Mouse (Mus musculus) stomach, embryonic 16.5 days (tissue): ENCODE results near the gene Lrrc9. TPM values are rescaled to one million over a fixed set of nuclear protein-coding genes. Genes with fewer than 3 reads are reported as not detected.

Experiments
- ATAC-seq: fragments of 200-750 bp; cut with Nextera tagmentation; 2 replicates; pipeline ENCODE4 v1.8.0; 2017; ENCODE audit warnings: moderate number of reproducible peaks, moderate TSS enrichment; ENCODE audit not compliant: insufficient read depth, low FRiP score
- H3K27ac ChIP-seq: fragments of 300-500 bp; sonication (generic); 2 replicates; pipeline ENCODE4 v1.5.1; 2014; ENCODE audit warnings: low read length
- H3K27me3 ChIP-seq: fragments of 300-500 bp; sonication (generic); 2 replicates; pipeline ENCODE4 v1.6.1; 2014; ENCODE audit warnings: low read length, control low read depth, mixed read lengths; ENCODE audit not compliant: control insufficient read depth, insufficient read depth
- H3K36me3 ChIP-seq: fragments of 300-500 bp; sonication (generic); 2 replicates; pipeline ENCODE4 v1.6.1; 2014; ENCODE audit warnings: low read length; ENCODE audit not compliant: control insufficient read depth, insufficient read depth
- H3K4me1 ChIP-seq: fragments of 300-500 bp; sonication (generic); 2 replicates; pipeline ENCODE4 v1.6.1; 2014; ENCODE audit warnings: low read length, control low read depth, mixed read lengths; ENCODE audit not compliant: control insufficient read depth, insufficient read depth
- H3K4me2 ChIP-seq: fragments of 300-500 bp; sonication (generic); 2 replicates; pipeline ENCODE4 v1.6.1; 2014; ENCODE audit warnings: low read depth, low read length, mixed read lengths
- H3K4me3 ChIP-seq: fragments of 300-500 bp; sonication (generic); replicated peaks from 2 replicates; pipeline ENCODE4 v1.5.1; 2014; ENCODE audit warnings: mild to moderate bottlenecking, low read length
- H3K9ac ChIP-seq: fragments of 300-500 bp; sonication (generic); 2 replicates; pipeline ENCODE4 v1.6.1; 2014; ENCODE audit warnings: low read length
- H3K9me3 ChIP-seq: fragments of 300-500 bp; sonication (generic); replicated peaks from 2 replicates; pipeline ENCODE4 v1.6.1; 2016; ENCODE audit warnings: low read length, control low read depth; ENCODE audit not compliant: control insufficient read depth
- WGBS: fragments of 180-500 bp; shearing (Covaris S2); extraction: QIAGEN DNeasy Blood & Tissue Kit; methylation state at CpG from one replicate; pipeline ENCODE4 v1.1.7; 2014; 5-methylcytosine and 5-hydroxymethylcytosine counted together
- polyA plus RNA-seq: library from polyadenylated mRNA; unstranded; fragments of >200 nt; fragmentation: Nextera tagmentation; extraction: Ambion mirVana; gene quantifications from 2 replicates; pipeline ENCODE4 v1.2.1, GENCODE M21; 2015

Lrrc9 gene
- polyA plus RNA-seq, 1 experiment from 2014 or later, result 0.12 TPM

DNA sequence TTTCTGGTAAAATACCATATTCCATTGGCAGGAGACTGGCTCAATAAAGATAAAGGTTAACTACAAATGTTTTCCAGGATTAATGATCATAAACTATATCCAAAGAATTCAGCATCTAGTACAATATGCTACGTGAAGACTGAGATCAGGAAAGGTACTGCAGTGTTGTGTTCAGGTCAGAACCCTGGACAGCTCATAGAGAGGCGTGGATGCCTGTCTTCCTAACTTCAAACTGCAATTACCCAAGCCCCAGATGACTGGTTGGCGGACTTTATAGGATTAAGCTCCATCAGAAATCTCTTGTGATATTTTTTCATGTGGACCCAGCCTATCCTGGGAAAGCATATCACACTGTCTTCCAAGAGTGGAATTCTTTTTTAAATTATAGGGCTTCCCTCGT lies 19.0 kb upstream of the Lrrc9 start:
- no peak overlapping the region for H3K4me3 ChIP-seq
- no peaks in the 10 kb centered on the region for H3K9me3 ChIP-seq
- no peaks in the 10 kb centered on the region for H3K4me1 ChIP-seq
- no peak for ATAC-seq
- H3K27me3 ChIP-seq, result no peaks in the 10 kb centered on the region
- WGBS, result 41% methylated on average over 4 of the region's 4 CpGs
- no peaks in the 10 kb centered on the region for H3K36me3 ChIP-seq
- H3K9ac ChIP-seq, result no peak overlapping the region
- H3K4me2 ChIP-seq, result no peak overlapping the region
- H3K27ac ChIP-seq, result no peak overlapping the region

- H3K4me1 ChIP-seq, result no peaks in the 10 kb centered on the region
Observed at GRCm38 (mm10) chr12:72427722-72428126, 13.9 kb upstream of the Lrrc9 start.

DNA sequence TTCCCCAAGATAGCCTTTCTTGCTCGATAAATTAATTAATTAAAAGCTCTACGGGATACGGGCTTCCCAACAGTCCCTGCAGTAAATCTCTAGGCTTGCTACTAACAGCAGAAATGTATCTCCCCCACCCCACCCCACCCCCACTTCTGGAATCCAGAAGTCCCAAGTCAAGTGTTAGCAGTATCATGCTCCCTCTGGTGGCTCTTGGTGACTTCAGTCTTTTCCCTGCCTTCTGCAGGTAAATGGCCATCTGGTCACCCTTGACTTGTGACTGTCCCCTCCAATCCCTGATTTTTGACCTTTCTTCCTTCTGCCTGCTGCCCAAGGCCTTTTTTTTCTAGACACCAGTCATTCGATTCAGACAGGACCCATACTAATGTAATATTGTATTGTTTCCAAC lies 9.5 kb upstream of the Lrrc9 start:
- WGBS, result 83% methylated on average over 4 of the region's 4 CpGs
- ATAC-seq, result no peak

More at GRCm38 (mm10) chr12:72427722-72428126, 13.9 kb upstream of the Lrrc9 start:
- Histone ChIP-seq H3K27ac (no peak overlapping the region), H3K4me3 (no peak overlapping the region), H3K9me3 (no peaks in the 10 kb centered on the region), H3K36me3 (no peaks in the 10 kb centered on the region), H3K27me3 (no peaks in the 10 kb centered on the region), H3K9ac (no peak overlapping the region), H3K4me2 (no peak overlapping the region)
- ATAC-seq, result no peak
- WGBS, result 25% methylated on average over 11 of the region's 11 CpGs

GRCm38 (mm10) chr12:72433241-72433865 lies 8.3 kb upstream of the Lrrc9 start:
- Histone ChIP-seq H3K4me1 (no peaks in the 10 kb centered on the region), H3K4me2 (no peak overlapping the region), H3K4me3 (no peak overlapping the region), H3K27me3 (no peaks in the 10 kb centered on the region), H3K36me3 (no peaks in the 10 kb centered on the region), H3K9me3 (no peaks in the 10 kb centered on the region), H3K27ac (no peak overlapping the region), H3K9ac (no peak overlapping the region)
- ATAC-seq, result no peak
- 68% methylated on average over 9 of the region's 9 CpGs for WGBS

More for the DNA sequence above, 9.5 kb upstream of the Lrrc9 start:
- no peaks in the 10 kb centered on the region for H3K27me3 ChIP-seq
- H3K9me3 ChIP-seq, result no peaks in the 10 kb centered on the region
- H3K36me3 ChIP-seq, result no peaks in the 10 kb centered on the region
- H3K9ac ChIP-seq, result no peak overlapping the region
- H3K4me1 ChIP-seq, result no peaks in the 10 kb centered on the region
- no peak overlapping the region for H3K4me3 ChIP-seq
- no peak overlapping the region for H3K4me2 ChIP-seq
- no peak overlapping the region for H3K27ac ChIP-seq

- Histone ChIP-seq H3K27ac (no peak overlapping the region), H3K9ac (no peak overlapping the region), H3K36me3 (no peaks in the 10 kb centered on the region), H3K9me3 (no peaks in the 10 kb centered on the region), H3K27me3 (no peaks in the 10 kb centered on the region), H3K4me2 (no peak overlapping the region), H3K4me1 (0 out of 2 replicates have a peak, but pooled peaks cover 11% of the 10 kb centered on the region), H3K4me3 (no peak overlapping the region)
- 74% methylated on average over 10 of the region's 10 CpGs for WGBS
- no peak for ATAC-seq
Observed at GRCm38 (mm10) chr12:72437676-72438341, 3.9 kb upstream of the Lrrc9 start.

DNA sequence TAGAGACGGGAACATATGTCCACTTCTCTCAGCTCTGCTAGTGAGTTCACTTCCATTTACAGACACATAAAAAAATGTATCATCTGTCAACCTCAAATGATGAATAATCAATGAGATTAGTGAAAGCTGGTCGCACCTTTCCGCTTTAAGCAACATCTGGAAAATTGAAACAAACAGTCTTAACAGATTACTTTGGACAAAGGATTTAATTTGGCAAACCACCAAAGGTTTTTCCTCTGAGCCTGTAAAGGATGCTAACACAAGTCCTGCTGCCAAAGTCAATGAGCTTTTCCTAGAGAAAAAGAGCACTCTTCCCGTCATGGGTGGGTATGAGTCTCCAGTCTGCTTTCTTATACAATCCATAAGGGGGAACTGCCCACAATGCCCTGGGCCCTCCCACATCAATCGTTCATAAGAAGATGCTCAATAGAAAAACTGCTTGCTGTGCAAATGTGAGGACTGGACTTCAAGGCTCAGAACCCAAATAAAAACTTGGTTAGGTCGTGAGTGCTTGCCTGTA lies 2.6 kb upstream of the Lrrc9 start:
- Histone ChIP-seq H3K9me3 (no peaks in the 10 kb centered on the region), H3K27me3 (no peaks in the 10 kb centered on the region), H3K4me2 (no peak overlapping the region), H3K36me3 (no peaks in the 10 kb centered on the region), H3K4me1 (0 out of 2 replicates have a peak, but pooled peaks cover 11% of the 10 kb centered on the region), H3K27ac (no peak overlapping the region), H3K9ac (no peak overlapping the region), H3K4me3 (no peak overlapping the region)
- 56% methylated on average over 6 of the region's 6 CpGs for WGBS
- no peak for ATAC-seq

DNA sequence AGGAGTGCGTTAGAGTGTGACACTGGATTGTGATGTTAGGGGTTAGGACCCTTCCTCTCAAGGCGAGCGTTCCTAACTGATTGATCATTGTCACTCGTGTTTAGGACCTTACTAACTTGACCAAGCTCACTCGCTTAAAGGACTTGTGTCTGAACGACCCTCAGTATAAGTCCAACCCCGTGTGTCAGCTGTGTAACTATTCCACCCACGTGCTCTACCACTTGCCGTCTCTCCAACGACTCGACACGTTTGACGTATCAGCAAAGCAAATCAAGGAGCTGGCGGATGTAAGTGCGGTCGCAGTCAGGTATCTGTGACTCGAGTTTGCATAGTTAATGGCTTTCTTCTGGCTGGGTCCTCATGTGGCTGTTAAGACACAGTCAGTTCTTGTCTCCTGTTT lies 12.3 kb downstream of the Lrrc9 start:
- Histone ChIP-seq H3K9me3 (no peaks in the 10 kb centered on the region), H3K27me3 (no peaks in the 10 kb centered on the region), H3K4me1 (no peaks in the 10 kb centered on the region), H3K4me3 (no peak overlapping the region), H3K36me3 (no peaks in the 10 kb centered on the region), H3K27ac (no peak overlapping the region), H3K4me2 (no peak overlapping the region), H3K9ac (no peak overlapping the region)
- WGBS, result 72% methylated on average over 17 of the region's 17 CpGs
- ATAC-seq, result no peak

- WGBS, result 49% methylated on average over 11 of the region's 11 CpGs
Observed at GRCm38 (mm10) chr12:72461191-72461893, 19.7 kb downstream of the Lrrc9 start.

More at GRCm38 (mm10) chr12:72461191-72461893, 19.7 kb downstream of the Lrrc9 start:
- Histone ChIP-seq H3K4me2 (no peak overlapping the region), H3K9me3 (no peaks in the 10 kb centered on the region), H3K27me3 (no peaks in the 10 kb centered on the region), H3K4me3 (no peak overlapping the region), H3K27ac (no peak overlapping the region), H3K4me1 (no peaks in the 10 kb centered on the region), H3K9ac (no peak overlapping the region), H3K36me3 (no peaks in the 10 kb centered on the region)
- ATAC-seq, result no peak
